Mouse (Mus musculus) forebrain, embryonic 15.5 days (tissue): ENCODE data around the gene Napb. TPM values are rescaled to one million over a fixed set of nuclear protein-coding genes. Genes with fewer than 3 reads are reported as not detected.

ENCODE experiments used
- polyA plus RNA-seq: library from polyadenylated mRNA; unstranded; fragments of >200 nt; fragmentation: Nextera tagmentation; extraction: Ambion mirVana; gene quantifications from 2 replicates; pipeline ENCODE4 v1.2.1, GENCODE M21; 2015

Gene Napb
- polyA plus RNA-seq, 1 experiment from 2014 or later = 38.0 TPM

Other genes starting within 250 kb of the Napb start
- gene Nxt1, start 59.9 kb downstream of the Napb start, polyA plus RNA-seq = 62.4 and 72.9 TPM in 2 replicates
- 20.7 and 21.2 TPM in 2 replicates for gene Gzf1, start 51.4 kb downstream of the Napb start, polyA plus RNA-seq
- gene Cstl1, start 17.9 kb upstream of the Napb start, polyA plus RNA-seq = not detected in 2 replicates
- not detected in 2 replicates for gene Cst11, start 39.0 kb upstream of the Napb start, polyA plus RNA-seq
- not detected in 2 replicates for gene 8030411F24Rik, start 49.5 kb upstream of the Napb start, polyA plus RNA-seq
- gene Cst12, start 56.9 kb upstream of the Napb start, polyA plus RNA-seq = not detected in 2 replicates
- not detected in 2 replicates for gene Cst8, start 66.3 kb upstream of the Napb start, polyA plus RNA-seq
- not detected in 2 replicates for gene Cst13, start 87.6 kb upstream of the Napb start, polyA plus RNA-seq
- not detected in 2 replicates for gene Cst9, start 102.7 kb upstream of the Napb start, polyA plus RNA-seq
- gene 9230104L09Rik, start 132.6 kb upstream of the Napb start, polyA plus RNA-seq = not detected in 2 replicates
- 461 and 495 TPM in 2 replicates for gene Cst3, start 143.2 kb upstream of the Napb start, polyA plus RNA-seq